Mouse (Mus musculus): Measurements from ENCODE around the gene Fgfbp3.
"Not testable (repeated sequence)": the region's sequence is repeated elsewhere in the genome, so short reads cannot be mapped to it uniquely, and the experiment has no call there.

Fgfbp3 gene

GRCm38 (mm10) chr19:36919466-36919865 lies at the start of gene Fgfbp3:
Gene Fgfbp3 (minus strand): TSS chr19:36919615.
- no peak for DNase-seq (ENCODE audit: low spot score)

DNA sequence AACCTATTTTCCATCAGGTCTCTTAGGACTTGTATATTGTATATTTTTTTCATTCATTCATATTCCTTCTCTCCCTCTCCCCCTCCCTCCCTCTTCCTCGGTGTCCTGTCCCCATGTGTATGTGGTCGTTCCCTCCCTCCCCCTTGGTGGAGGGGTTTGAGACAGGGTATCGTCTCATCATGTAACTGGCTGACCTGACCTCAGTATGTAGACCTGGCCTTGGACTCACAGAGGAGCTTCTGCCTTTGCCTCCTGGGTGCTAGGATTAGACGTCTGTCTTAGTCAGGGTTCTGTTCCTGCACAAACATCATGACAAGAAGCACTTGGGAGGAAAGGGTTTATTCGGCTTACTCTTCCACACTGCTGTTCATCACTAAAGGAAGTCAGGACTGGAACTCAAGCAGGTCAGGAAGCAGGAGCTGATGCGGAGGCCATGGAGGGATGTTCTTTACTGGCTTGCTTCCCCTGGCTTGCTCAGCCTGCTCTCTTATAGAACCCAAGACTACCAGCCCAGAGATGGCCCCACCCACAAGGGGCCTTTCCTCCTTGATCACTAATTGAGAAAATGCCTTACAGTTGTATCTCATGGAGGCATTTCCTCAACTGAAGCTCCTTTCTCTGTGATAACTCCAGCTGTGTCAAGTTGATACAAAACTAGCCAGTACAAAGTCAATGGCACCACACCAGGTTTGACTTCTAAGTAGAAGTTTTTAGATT lies 43.3 kb upstream of the Fgfbp3 start:
- not testable (repeated sequence) for DNase-seq (ENCODE audit: low spot score)

- DNase-seq (ENCODE audit: low spot score): no peak
Measured at GRCm38 (mm10) chr19:36961320-36961719, 41.9 kb upstream of the Fgfbp3 start.

GRCm38 (mm10) chr19:36958331-36958730 lies 38.9 kb upstream of the Fgfbp3 start:
- no peak for DNase-seq (ENCODE audit: low spot score)

- DNase-seq (ENCODE audit: low spot score): no peak
Measured at GRCm38 (mm10) chr19:36953637-36954206, 34.3 kb upstream of the Fgfbp3 start.

DNA sequence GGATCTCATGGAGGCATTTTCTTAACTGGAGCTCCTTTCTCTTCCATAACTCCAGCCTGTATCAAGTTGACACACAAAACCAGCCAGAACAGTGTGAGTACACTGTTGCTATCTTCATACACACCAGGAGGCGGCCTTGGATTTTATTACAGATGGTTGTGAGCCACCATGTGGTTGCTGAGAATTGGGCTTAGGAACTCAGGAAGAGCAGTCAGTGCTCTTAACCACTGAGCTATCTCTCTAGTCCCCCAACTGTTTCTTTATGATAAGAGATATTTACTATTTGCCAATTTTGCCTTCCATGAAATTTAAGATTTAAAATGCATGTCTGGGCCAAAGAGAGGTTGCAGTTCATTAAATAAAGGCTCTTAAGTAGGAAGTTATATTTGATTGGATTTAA lies 20.6 kb upstream of the Fgfbp3 start:
- no peak for DNase-seq (ENCODE audit: low spot score)

GRCm38 (mm10) chr19:36938008-36938407 lies 18.6 kb upstream of the Fgfbp3 start:
- no peak for DNase-seq (ENCODE audit: low spot score)

DNA sequence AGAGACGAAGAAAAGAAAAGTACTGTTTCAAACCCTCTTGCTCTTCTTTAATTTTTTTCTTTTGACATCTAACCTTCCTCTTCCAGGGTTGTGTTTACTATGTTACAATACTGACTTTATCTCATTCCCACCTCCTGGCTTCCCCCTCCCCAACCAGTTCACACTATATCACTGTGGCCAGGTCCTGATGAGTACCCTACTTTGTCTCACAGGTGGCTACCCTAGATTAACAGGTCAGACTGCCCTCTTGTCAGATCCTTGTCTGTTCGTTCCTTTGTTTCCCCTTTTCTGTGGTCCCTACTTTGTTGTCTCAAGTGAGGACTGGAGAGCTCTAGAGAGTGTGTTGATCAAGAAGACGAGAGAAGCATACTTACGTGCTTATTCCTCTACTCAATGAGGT lies 16.9 kb upstream of the Fgfbp3 start:
- DNase-seq (ENCODE audit: low spot score): no peak

- DNase-seq (ENCODE audit: low spot score): no peak
Measured at GRCm38 (mm10) chr19:36932613-36933012, 13.2 kb upstream of the Fgfbp3 start.

GRCm38 (mm10) chr19:36932097-36932496 lies 12.7 kb upstream of the Fgfbp3 start:
- DNase-seq (ENCODE audit: low spot score): no peak

- no peak for DNase-seq (ENCODE audit: low spot score)
Measured at GRCm38 (mm10) chr19:36929816-36930215, 10.4 kb upstream of the Fgfbp3 start.

DNA sequence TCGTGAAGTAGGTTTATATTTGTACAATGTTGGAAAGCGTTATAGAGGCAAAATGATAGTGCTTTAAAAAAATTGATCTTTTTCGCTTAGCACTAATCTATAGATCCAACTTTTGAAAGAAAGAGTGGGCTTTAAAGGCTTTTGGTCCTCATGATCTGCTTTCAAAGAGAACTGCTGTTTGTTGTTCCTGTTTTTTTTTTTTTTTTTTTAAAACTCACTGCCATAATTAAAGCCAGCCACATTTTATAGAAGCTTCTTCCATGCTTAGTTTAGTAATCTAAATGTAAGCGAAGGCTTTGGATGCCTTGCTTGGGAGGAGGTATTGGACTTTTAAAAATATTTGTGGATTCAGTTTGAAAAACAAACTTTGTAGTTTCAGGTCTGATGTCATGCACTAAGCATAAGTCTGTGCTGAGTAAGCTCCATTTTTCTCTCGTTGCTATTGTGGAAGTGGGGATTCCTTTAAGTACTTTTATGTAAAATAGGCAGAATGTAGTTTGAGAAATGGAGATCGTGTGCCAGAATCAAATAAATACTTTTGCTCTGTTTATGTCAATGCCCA lies 8.5 kb upstream of the Fgfbp3 start:
- no peak for DNase-seq (ENCODE audit: low spot score)

DNA sequence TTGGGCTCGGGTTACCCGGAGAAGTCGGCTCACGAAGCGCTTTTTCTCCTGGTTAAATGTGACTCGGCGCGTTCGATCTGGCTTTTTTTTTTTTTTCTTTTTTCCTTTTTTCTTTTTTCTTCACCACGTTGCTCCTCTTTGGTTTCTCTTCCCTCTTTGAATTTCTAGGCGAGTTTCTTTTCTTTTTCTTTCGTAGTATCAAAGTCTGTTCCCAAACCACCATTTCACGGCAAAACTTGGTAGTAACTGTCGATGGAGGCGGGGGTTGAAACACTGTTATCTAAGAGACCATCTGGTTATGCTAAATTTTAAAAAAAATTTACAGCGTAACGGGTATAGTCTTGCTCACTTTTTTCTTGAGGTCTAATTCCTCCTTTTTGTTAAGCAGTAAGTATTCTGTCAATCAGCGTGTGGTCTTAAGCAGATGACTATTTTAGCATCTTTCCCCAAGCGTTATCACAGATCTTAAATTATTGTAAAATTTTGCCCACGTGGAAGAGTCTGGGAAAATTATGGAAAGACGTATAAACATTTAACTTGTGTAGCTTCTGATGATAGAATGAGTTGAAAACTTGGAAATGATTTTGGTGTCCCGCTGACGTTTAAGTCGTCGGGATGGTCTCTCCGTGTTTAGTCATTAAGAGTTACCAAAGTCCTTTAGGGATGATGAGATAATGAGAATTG lies 7.3 kb upstream of the Fgfbp3 start:
- DNase-seq (ENCODE audit: low spot score): no peak

GRCm38 (mm10) chr19:36925671-36926552 lies 6.5 kb upstream of the Fgfbp3 start, which contains the start of gene Btaf1:
Gene Btaf1 (plus strand): TSS chr19:36926079.
- no peak for DNase-seq (ENCODE audit: low spot score)

- no peak for DNase-seq (ENCODE audit: low spot score)
Measured at GRCm38 (mm10) chr19:36922936-36923335, 3.5 kb upstream of the Fgfbp3 start.

GRCm38 (mm10) chr19:36922015-36922414 lies 2.6 kb upstream of the Fgfbp3 start:
- no peak for DNase-seq (ENCODE audit: low spot score)

- no peak for DNase-seq (ENCODE audit: low spot score)
Measured at GRCm38 (mm10) chr19:36918441-36919301, 744 bp downstream of the Fgfbp3 start.

DNA sequence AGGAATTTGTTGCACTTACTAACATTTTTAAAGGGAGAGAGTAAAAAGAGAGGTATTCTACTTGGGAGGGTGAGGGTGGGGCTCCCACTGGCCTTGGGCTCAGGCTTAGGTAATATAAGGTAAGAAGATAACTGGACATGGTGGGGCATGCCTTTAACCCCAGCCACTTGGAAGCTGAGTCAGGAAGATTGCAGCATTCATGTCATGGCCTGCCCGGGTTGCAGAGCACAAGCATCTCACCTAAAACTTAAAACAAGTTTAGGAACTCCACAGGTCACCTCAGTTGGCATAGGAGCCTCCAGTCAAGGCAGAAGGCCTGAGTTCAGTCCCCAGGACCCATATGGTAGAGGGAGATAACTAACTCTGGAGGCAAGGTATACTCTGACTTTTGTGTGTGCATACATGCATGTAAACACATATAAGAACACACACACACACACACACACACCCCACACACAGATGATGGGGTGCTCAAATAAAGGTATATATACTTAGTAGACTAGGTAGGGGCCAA lies 2.5 kb downstream of the Fgfbp3 start:
- no peak for DNase-seq (ENCODE audit: low spot score)

- DNase-seq (ENCODE audit: low spot score): no peak
Measured at GRCm38 (mm10) chr19:36916206-36916605, 3.2 kb downstream of the Fgfbp3 start.

GRCm38 (mm10) chr19:36913064-36913463 lies 6.4 kb downstream of the Fgfbp3 start:
- DNase-seq (ENCODE audit: low spot score): no peak
